Mouse (Mus musculus) kidney, adult 8-10 months (tissue): ENCODE data around the gene Olfr700.
"Not testable (repeated sequence)": the region's sequence is repeated elsewhere in the genome, so short reads cannot be mapped to it uniquely, and the experiment has no call there.

ENCODE experiments used
- DNase-seq, 2 experiments: peaks; one replicate each; pipeline ENCODE4 v3.0.0; 2022

Olfr700 gene

GRCm38 (mm10) chr7:106808734-106809133 is at the start of gene Olfr700:
Gene Olfr700, minus strand, starts transcription at chr7:106808834.
- no peak for DNase-seq

DNA sequence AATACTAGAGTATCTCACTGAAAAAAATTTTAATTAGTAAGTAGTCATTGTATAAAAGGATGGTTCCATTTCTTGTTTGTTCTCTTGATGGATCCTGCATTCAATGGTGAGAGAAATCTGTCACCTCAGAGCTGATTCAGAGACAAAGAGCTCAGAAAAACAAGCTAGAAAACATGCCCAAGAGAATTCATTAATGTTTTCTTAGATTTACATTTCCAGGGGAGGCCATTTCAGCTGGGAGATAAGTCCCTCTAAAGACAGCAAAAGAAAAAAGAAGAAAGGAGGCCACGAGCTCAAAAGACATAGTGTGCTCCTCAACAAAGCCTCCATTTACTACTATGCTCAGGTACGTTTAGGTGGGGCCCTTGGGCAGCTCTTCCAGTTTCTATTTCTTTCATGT is 34.4 kb upstream of the Olfr700 start, which contains the start of gene Olfr703:
Gene Olfr703 (plus strand): TSS at position 301 of the 400 bp plus-strand sequence.
- DNase-seq, result no peak

DNA sequence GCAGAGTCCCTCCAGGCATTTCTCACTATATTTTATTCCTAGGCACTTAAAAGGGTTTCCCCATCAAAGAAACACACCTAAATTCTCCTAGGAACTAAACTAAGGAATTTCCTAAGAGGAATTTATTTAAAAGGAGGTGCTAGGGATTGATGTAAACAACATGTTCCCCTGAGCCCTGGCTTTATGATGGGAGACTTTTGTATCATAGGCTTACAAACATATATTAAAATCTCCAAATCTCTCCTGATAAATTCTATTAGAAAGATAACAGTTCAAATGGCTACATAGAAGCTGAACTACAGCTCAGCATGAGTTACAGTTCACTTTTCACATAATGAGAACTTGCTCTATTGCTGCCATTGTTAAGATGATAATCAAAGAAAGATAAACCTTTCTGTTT is 25.2 kb upstream of the Olfr700 start, which contains the start of gene Olfr702:
Gene Olfr702 (minus strand): TSS at position 101 of the 400 bp plus-strand sequence.
- no peak for DNase-seq

GRCm38 (mm10) chr7:106818414-106818813 is 9.8 kb upstream of the Olfr700 start:
- DNase-seq, result no peak

DNA sequence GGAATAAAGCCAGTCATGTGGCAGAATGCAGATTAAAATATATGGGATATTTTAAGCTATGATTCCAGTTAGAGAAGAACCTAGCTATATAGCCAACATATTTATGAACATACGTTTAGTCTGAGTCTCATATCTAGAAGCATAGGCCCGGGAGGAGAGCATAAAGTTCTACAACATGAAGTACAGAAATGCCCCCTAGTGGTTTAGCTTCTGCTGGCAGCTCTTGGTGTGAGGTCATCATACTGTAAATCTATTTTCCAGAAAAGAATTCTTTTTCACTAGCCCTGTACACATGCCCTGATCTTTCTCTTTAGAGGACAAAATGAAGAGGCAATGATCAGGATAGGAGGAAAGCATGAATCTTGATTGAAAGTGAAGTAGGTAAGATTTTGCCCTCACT is 7.1 kb upstream of the Olfr700 start:
- DNase-seq, result no peak

DNA sequence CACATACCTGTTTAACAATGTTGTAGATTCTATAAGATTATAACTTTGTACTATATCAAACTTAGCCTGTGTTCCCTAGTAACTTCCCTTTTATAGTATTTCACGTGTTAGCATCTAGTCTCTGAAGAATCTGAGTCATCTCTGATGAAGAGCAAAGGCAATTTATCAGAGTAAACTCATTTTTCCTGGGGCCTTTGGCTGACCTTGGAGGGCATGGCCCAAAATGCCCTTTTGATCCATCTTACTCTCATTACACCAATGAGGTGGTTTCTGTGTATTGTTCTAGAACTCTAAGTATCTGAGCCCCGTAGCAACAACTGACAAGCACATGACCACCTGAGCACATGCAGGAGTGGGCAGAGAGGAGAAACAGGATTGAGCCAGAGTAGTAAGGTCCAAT is 5.2 kb upstream of the Olfr700 start, which contains the start of gene Olfr701:
Gene Olfr701 (plus strand): TSS at position 301 of the 400 bp plus-strand sequence.
- DNase-seq, result no peak

DNA sequence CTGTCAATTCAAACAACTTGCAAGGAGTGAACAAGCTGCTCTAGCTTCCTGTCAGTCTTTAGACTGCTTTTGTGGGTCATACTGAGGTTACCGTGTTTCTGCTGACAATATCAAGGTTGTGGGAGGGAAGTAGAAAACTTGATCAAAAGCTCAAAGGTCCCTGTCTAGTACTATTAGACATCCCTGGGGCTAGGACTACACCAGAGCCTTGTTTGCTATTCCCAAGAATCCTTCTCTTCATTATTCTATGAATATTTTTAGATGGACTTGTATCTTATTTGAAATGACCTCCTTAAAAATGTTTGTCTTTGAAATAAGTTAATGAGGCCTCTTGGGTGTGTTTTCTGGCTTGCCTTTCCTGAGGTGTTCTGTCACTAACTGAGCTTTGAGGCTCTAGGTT is 15.5 kb downstream of the Olfr700 start, which contains the start of gene Olfr699:
Gene Olfr699 (minus strand): TSS at position 101 of the 400 bp plus-strand sequence.
- no peak for DNase-seq

DNA sequence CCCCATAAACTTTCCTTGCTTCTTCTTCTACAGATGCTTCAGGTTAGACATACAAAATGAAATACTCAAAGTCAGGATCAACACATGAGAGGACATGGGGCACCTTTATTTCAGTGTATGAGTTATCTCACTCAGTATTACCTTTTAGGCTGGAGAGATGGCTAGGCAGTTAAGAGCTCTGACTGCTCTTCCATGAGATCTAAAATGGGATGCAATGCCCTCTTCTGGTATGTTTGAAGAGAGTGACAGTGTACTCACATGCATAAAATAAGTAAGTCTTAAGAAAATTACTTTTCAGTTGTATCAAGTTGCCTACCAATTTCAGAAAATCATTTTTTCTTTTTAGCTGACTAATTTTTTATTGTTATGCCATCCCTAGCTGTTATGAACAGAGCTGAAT is 20.3 kb downstream of the Olfr700 start:
- no peak for DNase-seq

GRCm38 (mm10) chr7:106761008-106761407 is 47.6 kb downstream of the Olfr700 start:
- not testable (repeated sequence) for DNase-seq

- no peak for DNase-seq
These were observed 49.8 kb downstream of the Olfr700 start for GRCm38 (mm10) chr7:106758800-106759199.
